Mouse (Mus musculus): Measurements from ENCODE around the gene Blvrb.

DNA sequence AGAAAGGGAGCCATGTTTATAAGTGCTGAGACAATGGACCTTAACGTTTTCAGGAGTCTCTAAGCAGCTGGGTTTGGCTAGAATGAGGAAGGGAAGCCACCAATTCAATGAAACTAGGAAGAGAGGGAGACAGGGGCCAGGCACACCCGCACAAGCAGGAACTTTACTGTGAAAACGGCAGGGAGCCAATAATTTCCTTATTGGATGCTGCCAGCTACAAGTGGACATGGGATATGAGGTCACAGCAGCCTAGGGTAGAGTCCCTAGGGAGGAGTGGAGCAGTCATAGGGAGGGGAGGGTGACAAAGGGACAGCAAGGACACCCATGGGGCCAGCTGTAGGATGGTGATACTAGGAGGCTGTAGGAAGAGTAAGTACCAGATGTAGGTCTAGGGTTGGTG is 45.2 kb downstream of the Blvrb start:
- TF ChIP-seq POLR2A (IDR thresholded peaks at IDR 0.05; ENCODE audit: borderline replicate concordance, extremely low read depth, insufficient read depth, insufficient read length, poor library complexity, severe bottlenecking) (no peak), CTCF (IDR thresholded peaks at IDR 0.05; ENCODE audit: borderline replicate concordance, extremely low read depth, insufficient read depth, insufficient read length) (no peak)

Measured in brain, embryonic 14.5 days (tissue).